Mouse (Mus musculus) urinary bladder, postnatal 10 days (tissue): ENCODE data around the gene Necap2.

Source experiments
- DNase-seq: peaks from one replicate; pipeline ENCODE4 v3.0.0; 2022; ENCODE audit warnings: low spot score

Gene Necap2

GRCm38 (mm10) chr4:141033606-141034549 lies 44.3 kb downstream of the Necap2 start:
- no peak for DNase-seq

DNA sequence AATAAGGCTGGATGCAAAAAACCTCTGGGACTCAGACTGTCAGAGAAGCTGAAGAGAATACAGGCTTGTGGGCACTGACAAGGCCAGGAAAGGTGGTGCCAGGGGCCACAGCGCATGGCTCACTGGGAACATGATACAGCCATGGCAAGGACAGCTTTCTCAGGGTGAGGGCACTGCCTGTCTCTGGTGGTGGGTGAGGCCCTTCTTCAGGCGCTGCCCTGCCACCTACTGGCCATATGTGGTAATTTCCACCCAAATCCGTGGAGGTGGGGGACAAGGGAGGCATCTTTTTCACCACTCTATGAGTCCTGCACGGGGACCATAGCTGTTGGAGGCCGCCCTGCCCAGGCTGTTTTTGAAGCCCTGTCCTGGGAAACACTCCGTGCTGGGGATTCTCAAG lies 46.4 kb downstream of the Necap2 start:
- DNase-seq: no peak

DNA sequence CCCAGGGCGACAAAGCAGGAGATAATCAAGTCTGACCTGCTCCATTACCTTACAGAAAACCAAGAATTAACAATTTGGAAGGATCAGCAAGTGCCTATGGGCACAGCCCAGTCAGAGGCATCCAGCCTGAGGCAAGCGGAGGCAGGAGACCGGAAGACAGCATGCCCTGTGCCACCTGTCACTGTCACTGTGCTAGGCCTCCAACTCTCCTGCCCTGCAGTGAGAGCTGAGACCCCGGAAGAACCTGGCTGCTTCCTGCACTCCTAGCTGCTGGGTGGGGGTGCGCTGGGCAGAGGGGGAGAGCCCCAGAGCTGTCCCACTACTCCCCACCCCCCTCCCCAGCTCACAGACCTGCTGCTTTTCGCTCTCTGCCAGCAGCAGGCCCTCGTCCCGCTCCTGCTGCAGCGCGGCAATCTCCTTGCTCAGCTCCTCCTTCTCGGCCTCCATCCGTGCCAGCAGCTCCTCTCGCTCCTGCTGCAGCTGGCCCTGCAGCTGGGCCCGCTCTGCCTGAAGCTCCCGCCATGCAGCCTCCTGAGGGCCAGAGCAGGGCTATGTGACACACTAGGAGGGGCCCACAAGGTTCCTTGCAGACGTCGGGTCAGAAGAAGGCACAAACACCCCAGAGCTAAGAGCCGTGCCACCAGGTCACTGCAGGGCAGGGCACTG lies 47.5 kb downstream of the Necap2 start:
- no peak for DNase-seq

GRCm38 (mm10) chr4:141024992-141025391 lies 53.2 kb downstream of the Necap2 start:
- no peak for DNase-seq

- no peak for DNase-seq
Measured at GRCm38 (mm10) chr4:141024052-141024451, 54.1 kb downstream of the Necap2 start.

- no peak for DNase-seq
Measured at GRCm38 (mm10) chr4:141021614-141021929, 56.6 kb downstream of the Necap2 start.

DNA sequence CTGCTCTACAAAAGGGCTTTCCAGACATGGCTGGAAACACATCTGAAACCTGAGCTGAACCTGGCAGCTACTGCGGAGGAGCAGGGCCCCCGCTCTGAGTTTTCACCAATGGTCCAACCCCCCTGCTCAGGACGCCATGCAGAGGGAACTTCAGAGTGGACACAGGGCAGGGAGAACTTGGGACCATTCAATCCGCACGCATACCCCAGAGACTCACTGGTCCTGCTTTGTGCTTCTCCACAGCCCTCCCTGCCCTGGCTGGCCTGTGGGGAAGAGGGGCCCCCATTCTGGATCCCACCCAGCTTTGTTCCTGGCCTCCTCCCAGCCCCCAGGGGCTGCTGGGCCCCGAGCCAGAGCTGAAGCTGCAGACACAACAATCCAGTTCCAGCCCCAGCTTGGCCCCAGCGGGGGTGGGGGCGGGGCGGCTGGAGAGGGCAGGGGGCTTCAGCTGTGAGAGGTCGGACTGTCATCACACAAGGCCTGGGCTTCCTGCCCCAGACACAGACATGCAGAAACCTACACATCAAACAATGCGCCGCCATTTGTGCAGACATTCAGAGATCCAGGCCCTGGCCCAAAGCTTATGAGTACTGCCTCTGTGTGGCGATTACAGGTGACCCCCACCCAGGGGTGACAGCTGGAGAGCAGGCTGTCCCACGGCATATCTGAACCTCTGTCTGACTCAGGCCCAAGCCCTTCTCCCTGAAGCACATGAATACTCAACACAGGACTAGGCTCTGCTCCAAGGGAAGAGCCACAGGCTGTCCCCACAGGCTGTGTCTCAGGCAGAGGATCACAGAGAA lies 57.1 kb downstream of the Necap2 start:
- DNase-seq: no peak

DNA sequence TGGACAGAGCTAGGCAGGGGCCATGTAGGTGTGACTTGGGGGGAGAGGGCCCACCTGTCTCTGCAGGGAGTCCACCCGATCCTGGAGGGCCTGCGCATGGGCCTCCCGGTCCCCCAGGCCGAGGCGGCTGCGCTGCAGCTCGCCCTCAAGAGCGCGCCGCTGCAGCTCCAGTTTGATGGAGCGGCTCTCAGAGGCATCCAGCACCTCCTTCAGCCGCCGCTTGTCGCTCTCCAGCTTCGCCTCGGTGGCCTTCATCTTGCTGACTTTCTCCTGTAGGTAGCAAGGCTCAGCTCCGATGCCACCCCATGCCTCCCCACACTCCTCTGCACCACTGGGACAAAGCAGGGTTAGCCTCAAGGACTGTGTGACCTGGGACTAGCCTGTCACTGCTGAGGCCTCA lies 57.9 kb downstream of the Necap2 start:
- no peak for DNase-seq

DNA sequence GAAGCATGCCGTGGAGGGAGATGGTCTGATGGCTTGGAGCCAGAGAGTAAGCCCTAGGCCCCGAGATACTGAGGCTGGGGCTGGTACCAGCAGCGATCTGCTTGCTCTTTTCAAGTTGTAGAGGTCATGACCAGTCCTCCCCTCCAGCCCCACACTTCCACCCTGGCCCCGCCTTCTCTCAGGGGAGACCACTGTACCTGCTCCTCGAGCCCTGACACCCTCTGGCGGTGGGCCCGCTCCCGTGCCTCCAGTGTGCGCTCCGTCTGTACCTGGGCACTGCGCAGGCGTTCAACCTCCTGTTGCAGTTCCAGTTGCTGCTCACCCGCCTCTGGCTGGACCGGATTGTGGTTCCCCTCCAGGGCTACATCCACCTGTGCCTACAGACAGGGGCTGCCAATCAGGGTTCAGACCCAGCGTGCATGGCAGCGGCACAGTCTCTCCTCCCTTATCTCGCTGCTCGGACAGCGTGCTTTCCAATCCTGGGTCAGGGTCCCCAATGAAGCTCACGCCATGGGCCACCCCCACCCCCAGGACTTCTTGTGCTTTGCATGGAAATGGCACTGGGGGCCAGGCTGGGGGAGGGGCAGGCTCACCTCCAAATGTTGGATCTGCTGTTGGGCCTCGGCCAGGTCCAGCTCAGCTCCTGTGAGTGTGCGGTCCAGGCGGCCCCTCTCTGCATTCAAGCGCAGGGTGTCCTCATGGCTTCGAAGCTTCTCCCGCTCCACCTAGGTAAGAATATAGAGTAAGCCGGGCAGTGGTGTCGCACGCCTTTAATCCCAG lies 60.3 kb downstream of the Necap2 start:
- no peak for DNase-seq
